In the genomic region with DNA sequence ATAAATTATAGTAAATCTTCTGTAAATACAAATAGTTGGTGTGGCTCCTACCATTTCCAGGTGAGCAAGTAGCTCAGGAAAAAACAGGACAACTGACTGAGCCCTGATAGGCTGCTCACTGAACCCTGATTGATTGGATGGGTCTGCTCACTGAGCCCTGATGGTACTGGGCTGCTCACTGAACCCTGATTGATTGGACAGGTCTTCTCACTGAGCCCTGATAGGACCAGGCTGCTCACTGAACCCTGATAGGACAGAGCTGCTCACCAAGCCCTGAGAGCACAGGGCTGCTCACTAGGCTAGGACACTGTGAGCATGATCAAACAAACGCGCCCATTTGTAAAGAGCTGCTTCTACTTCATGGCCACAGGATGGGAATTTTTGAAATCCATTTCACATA, we compare ENCODE assay signal across 22 mouse cellular contexts. TPM values are rescaled to one million over a fixed set of nuclear protein-coding genes. Genes with fewer than 3 reads are reported as not detected.
DNase-seq lines count a peak whose midpoint lies in the region; ATAC-seq lines count a peak whose summit lies in the region.
"Had no signal": no experiment of that assay in that cellular context is flagged by ENCODE, and none has a peak within 500 bp of the region (broad histone marks: within the 10 kb centered on the region; RNA-seq: fewer than 3 reads in every experiment).

No protein-coding gene starts in this region.

- DNase-seq in neural tube, embryonic 10.5 days (ENCODE audit: extremely low spot score, low spot score): no peak
- DNase-seq in heart, embryonic 10.5 days (ENCODE audit: low spot score): no peak
- no peak for DNase-seq in left cerebral cortex, adult 18-20 months (ENCODE audit: low spot score in 2 of 2)
- DNase-seq: adrenal gland, postnatal 10 days; cerebellum, adult 8-10 months; gastrocnemius, postnatal 14 days; heart, adult 2 months; kidney, adult 18-20 months; kidney, postnatal 4 days; liver; liver, postnatal 0 days; right cerebral cortex, postnatal 14 days; thymus, postnatal 14 days had no signal

- H3K4me1 ChIP-seq in neural tube, embryonic 12.5 days: no peaks in the 10 kb centered on the region
- H3K4me1 ChIP-seq in hindbrain, embryonic 13.5 days (replicated peaks): no peaks in the 10 kb centered on the region
- no peaks in the 10 kb centered on the region for H3K4me1 ChIP-seq in midbrain, embryonic 15.5 days
- H3K4me1 ChIP-seq in heart, embryonic 10.5 days: no peaks in the 10 kb centered on the region
- H3K4me1 ChIP-seq: forebrain, embryonic 12.5 days had no signal

- WGBS in neural tube, embryonic 12.5 days: 90% methylated on average over 2 of the region's 2 CpGs
- WGBS in hindbrain, embryonic 13.5 days: 85% methylated on average over 2 of the region's 2 CpGs
- WGBS in midbrain, embryonic 15.5 days: 89% methylated on average over 2 of the region's 2 CpGs
- 79% methylated on average over 2 of the region's 2 CpGs for WGBS in heart, embryonic 10.5 days

- no peak overlapping the region for H3K4me2 ChIP-seq in neural tube, embryonic 12.5 days (replicated peaks)
- H3K4me2 ChIP-seq in hindbrain, embryonic 13.5 days: no peak overlapping the region
- no peak overlapping the region for H3K4me2 ChIP-seq in midbrain, embryonic 15.5 days
- H3K4me2 ChIP-seq: forebrain, embryonic 12.5 days had no signal

- H3K9me3 ChIP-seq in neural tube, embryonic 12.5 days: no peaks in the 10 kb centered on the region
- no peaks in the 10 kb centered on the region for H3K9me3 ChIP-seq in hindbrain, embryonic 13.5 days
- H3K9me3 ChIP-seq in midbrain, embryonic 15.5 days: no peaks in the 10 kb centered on the region
- no peaks in the 10 kb centered on the region for H3K9me3 ChIP-seq in heart, embryonic 10.5 days
- H3K9me3 ChIP-seq: forebrain, embryonic 12.5 days; G1E had no signal

- no peaks in the 10 kb centered on the region for H3K36me3 ChIP-seq in neural tube, embryonic 12.5 days
- no peaks in the 10 kb centered on the region for H3K36me3 ChIP-seq in hindbrain, embryonic 13.5 days
- no peaks in the 10 kb centered on the region for H3K36me3 ChIP-seq in midbrain, embryonic 15.5 days (replicated peaks)
- H3K36me3 ChIP-seq in heart, embryonic 10.5 days: no peaks in the 10 kb centered on the region
- H3K36me3 ChIP-seq: forebrain, embryonic 12.5 days; G1E had no signal

- H3K27me3 ChIP-seq in neural tube, embryonic 12.5 days (replicated peaks): no peaks in the 10 kb centered on the region
- H3K27me3 ChIP-seq in hindbrain, embryonic 13.5 days: no peaks in the 10 kb centered on the region
- H3K27me3 ChIP-seq in midbrain, embryonic 15.5 days (replicated peaks): no peaks in the 10 kb centered on the region
- H3K27me3 ChIP-seq in heart, embryonic 10.5 days (ENCODE audit: insufficient read depth, poor library complexity, severe bottlenecking): no peaks in the 10 kb centered on the region
- H3K27me3 ChIP-seq: forebrain, embryonic 12.5 days had no signal

- no peak overlapping the region for H3K27ac ChIP-seq in neural tube, embryonic 12.5 days
- no peak overlapping the region for H3K27ac ChIP-seq in hindbrain, embryonic 13.5 days
- no peak overlapping the region for H3K27ac ChIP-seq in midbrain, embryonic 15.5 days
- no peak overlapping the region for H3K27ac ChIP-seq in heart, embryonic 10.5 days
- H3K27ac ChIP-seq: forebrain, embryonic 12.5 days; heart, adult 2 months; stomach, postnatal 0 days had no signal

- H3K4me3 ChIP-seq in neural tube, embryonic 12.5 days: no peak overlapping the region
- no peak overlapping the region for H3K4me3 ChIP-seq in hindbrain, embryonic 13.5 days
- H3K4me3 ChIP-seq in midbrain, embryonic 15.5 days: no peak overlapping the region
- no peak overlapping the region for H3K4me3 ChIP-seq in heart, embryonic 10.5 days
- H3K4me3 ChIP-seq: forebrain, embryonic 12.5 days; heart, adult 2 months had no signal

- H3K9ac ChIP-seq in neural tube, embryonic 12.5 days: no peak overlapping the region
- no peak overlapping the region for H3K9ac ChIP-seq in hindbrain, embryonic 13.5 days
- H3K9ac ChIP-seq in midbrain, embryonic 15.5 days: no peak overlapping the region
- H3K9ac ChIP-seq: forebrain, embryonic 12.5 days; liver, postnatal 0 days had no signal

- ATAC-seq in neural tube, embryonic 12.5 days (ENCODE audit: low FRiP score, low read depth): peak; percentile 65; the same call in 1 of the 2 replicates
- peak; percentile 77 for ATAC-seq in hindbrain, embryonic 13.5 days (ENCODE audit: low FRiP score)
- peak; percentile 96 for ATAC-seq in midbrain, embryonic 15.5 days (replicated peaks)
- ATAC-seq in CD4-positive, CD25-positive, alpha-beta regulatory T cell, adult 4 months: no peak
- ATAC-seq in cerebellum, adult (ENCODE audit: insufficient number of reproducible peaks, low FRiP score, low TSS enrichment): no peak
- ATAC-seq: liver, postnatal 0 days had no signal

RNA-seq across cellular contexts. Expression of gene 3830403N18Rik, which starts 15.0 kb away (rescaled TPM):
- 0.38 and 0.79 TPM in 2 replicates for polyA plus RNA-seq in neural tube, embryonic 12.5 days (2016; fragmentation: Nextera tagmentation; extraction: Ambion mirVana)
- 0.91 and 0.93 TPM in 2 replicates for polyA plus RNA-seq in hindbrain, embryonic 13.5 days (2015; fragmentation: Nextera tagmentation; extraction: Ambion mirVana)
- 0.66 and 0.69 TPM in 2 replicates for polyA plus RNA-seq in midbrain, embryonic 15.5 days (2015; fragmentation: Nextera tagmentation; extraction: Ambion mirVana)
- under 1 TPM in 1 of 2 experiments, not detected in 1; 0.51 TPM for polyA plus RNA-seq in CD4-positive, CD25-positive, alpha-beta regulatory T cell, adult 4 months (2017; shearing (Covaris generic))
- polyA plus RNA-seq in heart, embryonic 10.5 days (2016; fragmentation: Nextera tagmentation; extraction: Ambion mirVana): 2.5 and 2.6 TPM in 2 replicates
- not detected for total RNA-seq in left cerebral cortex, adult 18-20 months (2021)
- total RNA-seq: adrenal gland, postnatal 10 days had no signal
- polyA plus RNA-seq: frontal cortex, adult 2 months had no signal

Comparison
In these comparisons a context has a peak if more than half of its experiments do, and no peak if none do; other contexts are left out.
1. ATAC-seq: peak in neural tube, embryonic 12.5 days (single experiment), hindbrain, embryonic 13.5 days (single experiment) and midbrain, embryonic 15.5 days (single experiment); none in CD4-positive, CD25-positive, alpha-beta regulatory T cell, adult 4 months (single experiment) and cerebellum, adult (single experiment).